Mouse (Mus musculus) small intestine, adult 2 months (tissue): ENCODE measurements around the gene Haus6.

Source experiments
- CTCF ChIP-seq: fragments of 200-500 bp; IDR thresholded peaks from 2 replicates; pipeline ENCODE4 v1.5.1; 2012; ENCODE audit warnings: low read depth, mild to moderate bottlenecking, control low read depth, inconsistent platforms, low read length, moderate library complexity, mixed read lengths; ENCODE audit not compliant: insufficient replicate concordance, insufficient read length; ENCODE audit errors: extremely low read depth
- POLR2A ChIP-seq: fragments of 200-500 bp; IDR thresholded peaks from 2 replicates; pipeline ENCODE4 v1.6.1; 2012; ENCODE audit warnings: low read depth, mild to moderate bottlenecking, control low read depth, inconsistent platforms, low read length, moderate library complexity

DNA sequence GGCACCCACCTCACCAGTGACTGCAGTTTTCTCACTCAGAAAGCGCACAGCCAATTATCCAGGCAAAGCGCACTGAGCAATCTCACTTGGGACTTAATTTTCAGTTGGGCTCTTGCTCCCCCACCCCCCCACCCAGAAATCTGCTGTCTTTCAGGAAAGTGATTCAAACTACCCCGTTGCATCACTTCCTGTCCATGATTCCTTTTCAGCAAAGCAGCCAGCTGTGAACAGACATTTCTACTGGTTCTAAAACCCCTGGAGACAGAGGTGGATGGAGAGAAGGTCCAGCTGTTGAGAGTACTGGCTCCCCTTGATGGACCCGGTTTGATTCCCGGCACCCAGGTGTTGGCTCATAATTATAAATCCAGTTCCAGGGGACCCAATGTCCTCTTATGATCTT is 13.6 kb upstream of the Haus6 start:
- TF ChIP-seq CTCF (no peak), POLR2A (no peak)
